Mouse (Mus musculus) MEL (cell line): ENCODE data around the gene Fgfr2. TPM values are rescaled to one million over a fixed set of nuclear protein-coding genes. Genes with fewer than 3 reads are reported as not detected.

Experiments used
- DNase-seq: peaks from one replicate; pipeline ENCODE4 v3.0.0; 2011; ENCODE audit warnings: low read depth, low spot score
- H3K27ac ChIP-seq: 2 replicates; pipeline ENCODE4 v1.5.1; 2012; ENCODE audit warnings: low read depth, mild to moderate bottlenecking, control low read depth, low read length, moderate library complexity; ENCODE audit not compliant: control insufficient read depth
- H3K27me3 ChIP-seq, 2 experiments: fragments of 150-350 bp in 1 of 2; sonication (generic) in 1 of 2; 2 replicates each; pipeline ENCODE4 v1.6.1; 2012; ENCODE audit warnings: low read length in 2 of 2, mild to moderate bottlenecking in 2 of 2, improper control_type of control experiment in 1 of 2, moderate library complexity in 1 of 2; ENCODE audit not compliant: insufficient read depth in 2 of 2, control insufficient read depth in 1 of 2
- H3K36me3 ChIP-seq, 2 experiments: 2 replicates each; pipeline ENCODE4 v1.6.1; 2012 to 2014; ENCODE audit warnings: low read length in 2 of 2, improper control_type of control experiment in 1 of 2, inconsistent platforms in 1 of 2, mild to moderate bottlenecking in 1 of 2; ENCODE audit not compliant: insufficient read depth in 2 of 2, control insufficient read depth in 1 of 2
- H3K4me1 ChIP-seq, 2 experiments: fragments of 150-350 bp in 1 of 2; sonication (generic) in 1 of 2; 2 replicates each; pipeline ENCODE4 v1.6.1; 2012; ENCODE audit warnings: low read length in 2 of 2, improper control_type of control experiment in 1 of 2, mild to moderate bottlenecking in 1 of 2; ENCODE audit not compliant: insufficient read depth in 2 of 2, control insufficient read depth in 1 of 2
- H3K4me3 ChIP-seq, 2 experiments: fragments of 150-350 bp in 1 of 2; sonication (generic) in 1 of 2; 2 replicates each; pipeline ENCODE4 v1.5.1; 2012; ENCODE audit warnings: low read depth in 2 of 2, low read length in 2 of 2, mild to moderate bottlenecking in 2 of 2, moderate library complexity in 2 of 2, control low read depth in 1 of 2, improper control_type of control experiment in 1 of 2; ENCODE audit not compliant: control insufficient read depth in 1 of 2, insufficient read depth in 1 of 2
- H3K79me2 ChIP-seq: 2 replicates; pipeline ENCODE4 v1.6.1; 2012; ENCODE audit warnings: mild to moderate bottlenecking, low read length, moderate library complexity; ENCODE audit not compliant: control insufficient read depth, poor library complexity, insufficient read depth
- H3K9ac ChIP-seq: 2 replicates; pipeline ENCODE4 v1.6.1; 2012; ENCODE audit warnings: low read depth, mild to moderate bottlenecking, control low read depth, low read length, moderate library complexity; ENCODE audit not compliant: control insufficient read depth, poor library complexity, severe bottlenecking
- H3K9me3 ChIP-seq: fragments of 150-350 bp; sonication (generic); replicated peaks from 2 replicates; pipeline ENCODE4 v1.6.1; 2012; ENCODE audit warnings: mild to moderate bottlenecking, low read length, improper control_type of control experiment, moderate library complexity; ENCODE audit not compliant: insufficient read depth
- CHD1 ChIP-seq: IDR thresholded peaks from 2 replicates; pipeline ENCODE4 v1.6.1; 2012; ENCODE audit warnings: low read depth, mild to moderate bottlenecking, inconsistent platforms, low read length, improper control_type of control experiment
- CHD2 ChIP-seq: IDR thresholded peaks from 2 replicates; pipeline ENCODE4 v1.6.1; 2011; ENCODE audit warnings: low read length, improper control_type of control experiment
- CTCF ChIP-seq, 3 experiments: IDR thresholded peaks in 2 of 3; conservative IDR thresholded peaks in 1 of 3; 2 replicates each; pipeline ENCODE4 v1.5.1; 2011 to 2012; ENCODE audit warnings: low read length in 3 of 3, low read depth in 2 of 3, mild to moderate bottlenecking in 2 of 3, improper control_type of control experiment in 1 of 3, inconsistent platforms in 1 of 3, mixed read lengths in 1 of 3, moderate library complexity in 1 of 3; ENCODE audit not compliant: control insufficient read depth in 1 of 3, insufficient read depth in 1 of 3, poor library complexity in 1 of 3, severe bottlenecking in 1 of 3
- E2F4 ChIP-seq: IDR thresholded peaks from 2 replicates; pipeline ENCODE4 v1.6.1; 2011; ENCODE audit warnings: low read depth, low read length, improper control_type of control experiment, borderline replicate concordance
- ELF1 ChIP-seq: IDR thresholded peaks from 2 replicates; pipeline ENCODE4 v1.6.1; 2014; ENCODE audit warnings: low read depth, mild to moderate bottlenecking, inconsistent platforms, low read length, improper control_type of control experiment, moderate library complexity
- EP300 ChIP-seq, 2 experiments: IDR thresholded peaks; 2 replicates each; pipeline ENCODE4 v1.6.1; 2011; ENCODE audit warnings: improper control_type of control experiment in 2 of 2, low read length in 2 of 2, low read depth in 1 of 2, mild to moderate bottlenecking in 1 of 2
- ETS1 ChIP-seq: IDR thresholded peaks from 2 replicates; pipeline ENCODE4 v1.6.1; 2012; ENCODE audit warnings: low read depth, mild to moderate bottlenecking, inconsistent platforms, low read length, improper control_type of control experiment, moderate library complexity
- GATA1 ChIP-seq: IDR thresholded peaks from 2 replicates; pipeline ENCODE4 v1.6.1; 2011; ENCODE audit warnings: low read depth, low read length, improper control_type of control experiment
- HCFC1 ChIP-seq: IDR thresholded peaks from 2 replicates; pipeline ENCODE4 v1.6.1; 2012; ENCODE audit warnings: low read depth, mild to moderate bottlenecking, inconsistent platforms, low read length, improper control_type of control experiment, moderate library complexity
- JUND ChIP-seq: IDR thresholded peaks from 2 replicates; pipeline ENCODE4 v1.6.1; 2011; ENCODE audit warnings: low read depth, mild to moderate bottlenecking, improper control_type of control experiment, low read length
- MAX ChIP-seq: IDR thresholded peaks from 2 replicates; pipeline ENCODE4 v1.6.1; 2011; ENCODE audit warnings: low read length, improper control_type of control experiment
- MXI1 ChIP-seq: IDR thresholded peaks from 2 replicates; pipeline ENCODE4 v1.6.1; 2011; ENCODE audit warnings: mild to moderate bottlenecking, low read depth, low read length, improper control_type of control experiment
- NELFE ChIP-seq: IDR thresholded peaks from 2 replicates; pipeline ENCODE4 v1.6.1; 2011; ENCODE audit warnings: low read depth, low read length, improper control_type of control experiment
- NRF1 ChIP-seq: IDR thresholded peaks from 2 replicates; pipeline ENCODE4 v1.6.1; 2014; ENCODE audit warnings: low read depth, mild to moderate bottlenecking, inconsistent platforms, low read length, improper control_type of control experiment, moderate library complexity; ENCODE audit not compliant: poor library complexity, insufficient read depth, severe bottlenecking
- POLR2A ChIP-seq, 2 experiments: IDR thresholded peaks; 2 replicates each; pipeline ENCODE4 v1.6.1; 2011 to 2012; ENCODE audit warnings: low read length in 2 of 2, mild to moderate bottlenecking in 2 of 2, control low read depth in 1 of 2, improper control_type of control experiment in 1 of 2, low read depth in 1 of 2, moderate library complexity in 1 of 2; ENCODE audit not compliant: control insufficient read depth in 1 of 2, insufficient read depth in 1 of 2, poor library complexity in 1 of 2
- RAD21 ChIP-seq: IDR thresholded peaks from 2 replicates; pipeline ENCODE4 v1.6.1; 2011; ENCODE audit warnings: mild to moderate bottlenecking, low read depth, low read length, improper control_type of control experiment
- RCOR1 ChIP-seq: IDR thresholded peaks from 2 replicates; pipeline ENCODE4 v1.6.1; 2012; ENCODE audit warnings: low read depth, mild to moderate bottlenecking, inconsistent platforms, low read length, improper control_type of control experiment
- SIN3A ChIP-seq: IDR thresholded peaks from 2 replicates; pipeline ENCODE4 v1.6.1; 2012; ENCODE audit warnings: low read length, improper control_type of control experiment, inconsistent platforms
- SMC3 ChIP-seq: IDR thresholded peaks from 2 replicates; pipeline ENCODE4 v1.6.1; 2011; ENCODE audit warnings: low read depth, low read length, improper control_type of control experiment
- TAL1 ChIP-seq: IDR thresholded peaks from 2 replicates; pipeline ENCODE4 v1.6.1; 2012; ENCODE audit warnings: mild to moderate bottlenecking, inconsistent platforms, low read length, moderate library complexity, mixed read lengths
- TBP ChIP-seq: IDR thresholded peaks from 2 replicates; pipeline ENCODE4 v1.8.0; 2011; ENCODE audit warnings: low read depth, low read length, improper control_type of control experiment
- TCF12 ChIP-seq: IDR thresholded peaks from 2 replicates; pipeline ENCODE4 v1.6.1; 2014; ENCODE audit warnings: low read depth, mild to moderate bottlenecking, inconsistent platforms, low read length, improper control_type of control experiment, moderate library complexity
- UBTF ChIP-seq: IDR thresholded peaks from 2 replicates; pipeline ENCODE4 v1.6.1; 2012; ENCODE audit warnings: low read depth, mild to moderate bottlenecking, inconsistent platforms, low read length, improper control_type of control experiment, moderate library complexity, borderline replicate concordance; ENCODE audit not compliant: insufficient read depth
- USF2 ChIP-seq, 2 experiments: IDR thresholded peaks; 2 replicates each; pipeline ENCODE4 v1.6.1; 2011 to 2012; ENCODE audit warnings: improper control_type of control experiment in 2 of 2, low read length in 2 of 2, borderline replicate concordance in 1 of 2, inconsistent platforms in 1 of 2, low read depth in 1 of 2, mild to moderate bottlenecking in 1 of 2; ENCODE audit not compliant: insufficient read depth in 1 of 2
- ZC3H11A ChIP-seq: IDR thresholded peaks from 2 replicates; pipeline ENCODE4 v1.6.1; 2012; ENCODE audit warnings: low read depth, mild to moderate bottlenecking, inconsistent platforms, low read length, improper control_type of control experiment
- ZNF384 ChIP-seq: IDR thresholded peaks from 2 replicates; pipeline ENCODE4 v1.6.1; 2012; ENCODE audit warnings: low read depth, mild to moderate bottlenecking, inconsistent platforms, low read length, improper control_type of control experiment
- polyA plus RNA-seq, 2 experiments: library from polyadenylated mRNA; stranded (reverse) in 1 of 2; unstranded in 1 of 2; fragments of >175 nt in 1 of 2; fragments of >200 nt in 1 of 2; gene quantifications; 2 replicates each; pipeline versions ENCODE4 v1.2.1 to v1.2.4; 2012; ENCODE audit warnings: low replicate concordance in 2 of 2, low read depth in 1 of 2; ENCODE audit not compliant: insufficient read length in 2 of 2, insufficient read depth in 1 of 2, missing spikeins in 1 of 2
- total RNA-seq: library from RNA; depleted of rRNA; stranded (reverse); fragments of 300-350 nt; gene quantifications from 2 replicates; pipeline ENCODE4 v1.2.3, GENCODE M21; 2012

The Fgfr2 gene
- total and polyA plus RNA-seq, 3 experiments = not detected

DNA sequence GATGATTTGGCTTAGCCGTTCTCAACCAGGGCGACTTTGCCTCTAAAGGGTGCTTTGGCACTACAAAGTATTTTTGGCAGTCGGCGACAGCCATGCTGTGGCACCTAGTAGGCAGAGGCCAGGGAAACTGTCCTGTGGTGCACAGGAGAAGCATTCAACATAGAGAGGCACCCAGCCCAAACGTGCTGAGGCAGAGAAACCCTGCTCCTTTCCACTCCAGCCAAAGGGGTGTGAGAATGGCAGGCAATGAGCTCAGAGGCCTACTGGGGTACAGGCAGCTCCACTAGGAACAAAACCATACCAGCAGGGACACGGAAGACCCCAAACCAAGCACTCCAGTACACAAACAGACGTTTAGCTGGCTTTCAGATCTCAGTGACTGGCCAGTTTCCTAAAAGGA is 2583.0 kb downstream of the Fgfr2 start:
- TF ChIP-seq MAX (no peak), HCFC1 (no peak), JUND (no peak), TBP (no peak), GATA1 (no peak), E2F4 (no peak), SMC3 (no peak), ZC3H11A (no peak), TAL1 (no peak), CHD2 (no peak), NRF1 (no peak), EP300 (IDR thresholded peaks at IDR 0.05; ENCODE audit: low read depth in 1 of 2, low read length in 2 of 2) (no peak), UBTF (no peak), ETS1 (no peak), CHD1 (no peak), ELF1 (no peak)
- no peak for DNase-seq
- no peak overlapping the region for H3K9ac ChIP-seq
- peaks cover 20% of the 10 kb centered on the region for H3K79me2 ChIP-seq
- H3K27ac ChIP-seq = no peak overlapping the region
- peaks cover 14 to 34% of the 10 kb centered on the region in 2 experiments for H3K36me3 ChIP-seq
- no peaks in the 10 kb centered on the region for H3K9me3 ChIP-seq
- peaks cover 3 to 9% of the 10 kb centered on the region in 2 experiments; a peak in 3 of 4 replicates for H3K4me1 ChIP-seq
- no peaks in the 10 kb centered on the region for H3K27me3 ChIP-seq
- no peak overlapping the region for H3K4me3 ChIP-seq

GRCm38 (mm10) chr7:130537068-130537467 is 2586.1 kb downstream of the Fgfr2 start:
- Histone ChIP-seq H3K4me3 (no peak overlapping the region), H3K9me3 (no peaks in the 10 kb centered on the region), H3K79me2 (0 out of 2 replicates have a peak, but pooled peaks cover 3% of the 10 kb centered on the region), H3K27me3 (no peaks in the 10 kb centered on the region), H3K36me3 (peaks cover 12 to 34% of the 10 kb centered on the region in 2 experiments; a peak in 3 of 4 replicates), H3K27ac (no peak overlapping the region), H3K9ac (no peak overlapping the region), H3K4me1 (peaks cover 0 to 3% of the 10 kb centered on the region in 2 experiments; a peak in 1 of 4 replicates)
- DNase-seq = no peak
- TF ChIP-seq POLR2A (IDR thresholded peaks at IDR 0.05; ENCODE audit: control insufficient read depth in 1 of 2, insufficient read depth in 1 of 2, low read depth in 1 of 2, low read length in 2 of 2, poor library complexity in 1 of 2) = no peak
- no peak for TF ChIP-seq CHD2
- no peak for TF ChIP-seq HCFC1
- no peak for TF ChIP-seq USF2 (IDR thresholded peaks at IDR 0.05; ENCODE audit: borderline replicate concordance in 1 of 2, insufficient read depth in 1 of 2, low read depth in 1 of 2, low read length in 2 of 2)
- no peak for TF ChIP-seq CTCF (IDR thresholded peaks at IDR 0.05 in 2 of 3, conservative IDR thresholded peaks at IDR 0.05 in 1 of 3; ENCODE audit: control insufficient read depth in 1 of 3, insufficient read depth in 1 of 3, low read depth in 2 of 3, low read length in 3 of 3, poor library complexity in 1 of 3, severe bottlenecking in 1 of 3)
- no peak for TF ChIP-seq SIN3A
- no peak for TF ChIP-seq ETS1
- TF ChIP-seq RAD21 = no peak
- no peak for TF ChIP-seq TCF12
- no peak for TF ChIP-seq ZNF384
- TF ChIP-seq NELFE = no peak
- no peak for TF ChIP-seq MXI1
- no peak for TF ChIP-seq ZC3H11A
- no peak for TF ChIP-seq ELF1
- TF ChIP-seq E2F4 = no peak
- TF ChIP-seq SMC3 = no peak
- no peak for TF ChIP-seq TAL1
- no peak for TF ChIP-seq RCOR1
